Mouse (Mus musculus) hindbrain, embryonic 13.5 days (tissue): ENCODE results near the gene Mpi. TPM values are rescaled to one million over a fixed set of nuclear protein-coding genes. Genes with fewer than 3 reads are reported as not detected.

Source experiments
- ATAC-seq: fragments of 200-750 bp; cut with Nextera tagmentation; 2 replicates; pipeline ENCODE4 v1.8.0; 2017; ENCODE audit warnings: moderate TSS enrichment; ENCODE audit not compliant: low FRiP score
- H3K27ac ChIP-seq: fragments of 300-500 bp; sonication (generic); 2 replicates; pipeline ENCODE4 v1.5.1; 2015; ENCODE audit warnings: inconsistent platforms, mild to moderate bottlenecking, moderate library complexity
- H3K27me3 ChIP-seq: fragments of 300-500 bp; sonication (generic); 2 replicates; pipeline ENCODE4 v1.6.1; 2015; ENCODE audit warnings: mild to moderate bottlenecking, inconsistent platforms
- H3K36me3 ChIP-seq: fragments of 300-500 bp; sonication (generic); 2 replicates; pipeline ENCODE4 v1.6.1; 2015; ENCODE audit warnings: mild to moderate bottlenecking, inconsistent platforms
- H3K4me1 ChIP-seq: fragments of 300-500 bp; sonication (generic); replicated peaks from 2 replicates; pipeline ENCODE4 v1.6.1; 2015; ENCODE audit warnings: inconsistent platforms
- H3K4me2 ChIP-seq: fragments of 300-500 bp; sonication (generic); 2 replicates; pipeline ENCODE4 v1.6.1; 2015; ENCODE audit warnings: inconsistent platforms, mild to moderate bottlenecking, moderate library complexity
- H3K4me3 ChIP-seq: fragments of 300-500 bp; sonication (generic); 2 replicates; pipeline ENCODE4 v1.5.1; 2015; ENCODE audit warnings: mild to moderate bottlenecking, inconsistent platforms
- H3K9ac ChIP-seq: fragments of 300-500 bp; sonication (generic); 2 replicates; pipeline ENCODE4 v1.6.1; 2015; ENCODE audit warnings: mild to moderate bottlenecking, inconsistent platforms
- H3K9me3 ChIP-seq: fragments of 300-500 bp; sonication (generic); 2 replicates; pipeline ENCODE4 v1.6.1; 2016; ENCODE audit warnings: inconsistent platforms
- WGBS: fragments of 180-500 bp; shearing (Covaris S2); methylation state at CpG from one replicate; pipeline ENCODE4 v1.1.7; 2015; 5-methylcytosine and 5-hydroxymethylcytosine counted together
- polyA plus RNA-seq: library from polyadenylated mRNA; unstranded; fragments of >200 nt; fragmentation: Nextera tagmentation; extraction: Ambion mirVana; gene quantifications from 2 replicates; pipeline ENCODE4 v1.2.1, GENCODE M21; 2015

Gene Mpi
- polyA plus RNA-seq, 1 experiment from 2014 or later, result 67.9 TPM

DNA sequence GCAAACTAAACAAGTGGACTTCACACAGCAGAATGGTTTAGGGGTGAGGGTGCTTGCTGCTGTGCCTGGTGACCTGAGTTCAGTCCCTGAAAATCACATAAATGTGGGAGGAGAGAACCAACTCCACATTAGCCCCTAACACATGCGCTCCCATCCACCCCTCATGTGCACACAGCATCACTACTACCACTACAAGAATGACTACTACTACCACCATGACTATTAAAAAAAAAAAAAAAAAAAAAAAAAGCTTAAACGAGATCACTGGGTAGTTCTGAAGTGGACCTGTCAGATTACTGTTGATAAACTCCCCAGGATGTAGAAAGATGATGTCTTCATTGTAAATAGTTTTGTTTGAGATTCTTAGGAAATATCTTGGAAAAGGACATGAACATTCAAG lies 7.0 kb upstream of the Mpi start:
- Histone ChIP-seq H3K36me3 (no peaks in the 10 kb centered on the region), H3K9ac (no peak overlapping the region), H3K4me2 (no peak overlapping the region), H3K4me3 (no peak overlapping the region), H3K4me1 (peaks cover 28% of the 10 kb centered on the region), H3K27ac (no peak overlapping the region), H3K9me3 (no peaks in the 10 kb centered on the region), H3K27me3 (peaks cover 8% of the 10 kb centered on the region; the same call in 1 of the 2 replicates)
- ATAC-seq, result no peak
- WGBS, result 77% methylated on average over 2 of the region's 2 CpGs

DNA sequence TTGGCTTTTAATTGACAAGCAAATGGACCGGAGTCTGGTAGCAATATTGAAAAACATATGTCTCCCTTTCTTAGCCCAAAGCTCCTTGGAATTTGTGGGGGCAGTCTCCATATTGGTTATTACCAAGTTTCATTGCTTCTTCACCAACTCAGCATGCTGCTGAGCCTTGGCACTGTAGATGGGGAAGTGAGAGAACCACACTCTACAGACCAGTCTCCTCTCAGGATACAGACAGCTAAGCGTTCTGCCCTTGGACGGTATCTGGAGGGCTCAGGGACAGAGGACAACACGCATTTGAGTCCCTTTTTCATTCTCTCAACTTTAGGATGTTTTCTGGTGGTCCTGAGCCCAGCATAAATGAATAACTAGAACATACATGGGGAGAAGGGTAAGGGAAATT lies 6.1 kb upstream of the Mpi start:
- Histone ChIP-seq H3K4me1 (peaks cover 25% of the 10 kb centered on the region), H3K36me3 (no peaks in the 10 kb centered on the region), H3K4me2 (no peak overlapping the region), H3K27ac (no peak overlapping the region), H3K9me3 (no peaks in the 10 kb centered on the region), H3K4me3 (no peak overlapping the region), H3K9ac (no peak overlapping the region), H3K27me3 (peaks cover 8% of the 10 kb centered on the region; the same call in 1 of the 2 replicates)
- WGBS, result 87% methylated on average over 4 of the region's 4 CpGs
- ATAC-seq, result no peak

DNA sequence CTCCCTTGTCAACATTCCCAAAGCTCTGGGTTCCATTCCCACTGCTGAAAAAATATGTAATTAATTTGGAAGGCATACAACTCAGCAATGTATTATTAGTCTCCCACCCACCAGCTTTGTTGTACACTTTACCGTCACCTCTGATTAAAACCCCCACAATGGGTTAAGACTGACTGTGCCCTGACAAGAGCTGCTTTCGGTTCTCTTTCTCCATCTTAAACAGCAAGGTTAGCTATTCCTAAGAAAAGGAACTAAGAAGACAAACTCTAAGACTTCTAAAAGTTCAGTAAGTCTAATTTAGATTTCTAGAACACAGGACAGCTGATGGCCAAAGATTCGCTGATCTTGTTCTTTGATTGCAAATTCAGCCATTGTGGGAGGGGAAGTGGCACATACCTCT lies 4.7 kb upstream of the Mpi start:
- no peak for ATAC-seq
- H3K4me2 ChIP-seq, result no peak overlapping the region
- no peaks in the 10 kb centered on the region for H3K9me3 ChIP-seq
- H3K4me3 ChIP-seq, result no peak overlapping the region
- H3K9ac ChIP-seq, result no peak overlapping the region
- H3K27me3 ChIP-seq, result peaks cover 8% of the 10 kb centered on the region; the same call in 1 of the 2 replicates
- H3K4me1 ChIP-seq, result peaks cover 18% of the 10 kb centered on the region
- H3K36me3 ChIP-seq, result no peaks in the 10 kb centered on the region
- no peak overlapping the region for H3K27ac ChIP-seq
- 83% methylated on average over 3 of the region's 3 CpGs for WGBS

DNA sequence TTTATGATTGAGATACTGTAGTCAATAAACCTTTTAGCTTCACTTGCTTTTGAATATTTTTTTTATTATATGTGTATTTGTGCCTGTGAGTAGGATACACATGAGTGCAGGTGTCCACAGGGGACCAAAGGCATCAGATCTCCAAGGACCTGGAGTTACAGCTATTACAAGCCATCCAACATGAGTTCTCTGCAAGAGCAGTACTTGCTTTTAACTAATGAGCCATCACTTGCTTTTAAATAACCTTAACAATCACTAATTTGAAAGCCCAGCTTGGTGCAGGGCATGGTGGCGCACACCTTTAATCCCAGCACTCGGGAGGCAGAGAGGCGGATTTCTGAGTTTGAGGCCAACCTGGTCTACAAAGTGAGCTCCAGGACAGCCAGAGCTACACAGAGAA lies 2.2 kb upstream of the Mpi start:
- no peak overlapping the region for H3K4me3 ChIP-seq
- H3K27me3 ChIP-seq, result peaks cover 8% of the 10 kb centered on the region; the same call in 1 of the 2 replicates
- H3K9me3 ChIP-seq, result no peaks in the 10 kb centered on the region
- H3K9ac ChIP-seq, result no peak overlapping the region
- H3K4me2 ChIP-seq, result no peak overlapping the region
- peaks cover 10% of the 10 kb centered on the region for H3K36me3 ChIP-seq
- H3K4me1 ChIP-seq, result peaks cover 12% of the 10 kb centered on the region
- no peak overlapping the region for H3K27ac ChIP-seq
- WGBS, result 34% methylated on average over 3 of the region's 3 CpGs
- no peak for ATAC-seq

DNA sequence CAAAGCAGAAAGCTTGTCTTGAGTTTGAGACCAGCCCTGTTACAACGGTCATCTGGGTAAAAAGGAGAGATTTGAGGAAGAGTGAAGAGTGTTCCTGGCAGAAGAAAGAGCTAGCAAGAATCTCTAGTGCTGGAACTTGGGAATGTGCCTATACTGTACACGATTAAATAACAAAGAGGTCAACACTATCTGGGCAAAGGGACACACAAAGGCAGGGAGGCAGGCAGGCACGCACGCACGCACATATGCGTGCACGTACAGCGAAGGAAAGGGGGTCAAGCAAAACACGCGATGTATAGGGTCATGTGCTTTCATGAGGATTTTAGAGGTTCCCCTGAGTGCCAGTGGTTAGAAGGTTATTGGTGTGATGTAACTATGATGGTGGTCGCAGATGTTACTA lies 556 bp upstream of the Mpi start:
- H3K9me3 ChIP-seq, result no peaks in the 10 kb centered on the region
- no peak overlapping the region for H3K4me2 ChIP-seq
- no peak overlapping the region for H3K27ac ChIP-seq
- ATAC-seq, result no peak
- H3K4me3 ChIP-seq, result no peak overlapping the region
- H3K36me3 ChIP-seq, result peaks cover 24% of the 10 kb centered on the region
- peaks cover 21% of the 10 kb centered on the region for H3K4me1 ChIP-seq
- WGBS, result 73% methylated on average over 11 of the region's 11 CpGs
- no peaks in the 10 kb centered on the region for H3K27me3 ChIP-seq
- no peak overlapping the region for H3K9ac ChIP-seq

DNA sequence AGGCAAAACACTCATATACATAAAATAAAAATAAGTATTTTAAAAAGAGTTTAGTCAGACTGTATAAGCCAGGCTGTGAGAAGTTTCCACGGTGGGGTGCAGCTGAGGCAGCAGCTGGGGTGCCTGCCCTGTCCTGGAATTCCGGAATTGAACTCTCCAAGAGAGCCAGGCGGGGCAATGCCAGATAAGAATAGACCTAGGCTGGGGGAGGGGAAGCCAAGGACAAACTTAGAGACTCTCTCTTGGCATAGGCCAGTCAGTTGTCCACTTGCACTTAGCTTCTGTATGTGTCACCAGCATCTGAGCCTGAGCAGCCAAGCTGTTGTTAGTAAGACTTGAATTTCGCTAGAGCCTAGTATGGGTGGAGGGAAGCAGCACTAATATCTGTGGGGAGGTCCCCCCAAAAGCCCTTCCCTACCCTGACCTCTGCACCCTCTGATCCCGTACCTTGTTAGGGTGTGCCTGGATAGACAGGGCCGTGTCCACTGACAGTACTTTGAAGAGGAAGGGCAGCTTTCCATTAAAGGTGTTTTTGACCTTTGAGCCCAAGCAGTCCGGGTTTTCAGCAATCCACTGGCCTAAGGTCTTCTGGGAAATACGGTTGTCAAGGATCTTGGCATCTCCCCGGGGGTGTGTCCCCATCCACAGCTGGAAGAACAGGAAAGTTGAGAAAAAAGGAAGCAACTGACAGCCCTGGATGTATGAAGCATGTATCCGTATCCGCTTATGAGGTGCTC lies 2.3 kb downstream of the Mpi start:
- no peak overlapping the region; the same call in 1 of the 2 replicates for H3K9ac ChIP-seq
- H3K27ac ChIP-seq, result no peak overlapping the region
- peaks cover 21% of the 10 kb centered on the region for H3K4me1 ChIP-seq
- ATAC-seq, result no peak
- WGBS, result 91% methylated on average over 11 of the region's 11 CpGs
- H3K4me3 ChIP-seq, result no peak overlapping the region
- no peaks in the 10 kb centered on the region for H3K27me3 ChIP-seq
- peaks cover 50% of the 10 kb centered on the region for H3K36me3 ChIP-seq
- no peak overlapping the region for H3K4me2 ChIP-seq
- no peaks in the 10 kb centered on the region for H3K9me3 ChIP-seq

DNA sequence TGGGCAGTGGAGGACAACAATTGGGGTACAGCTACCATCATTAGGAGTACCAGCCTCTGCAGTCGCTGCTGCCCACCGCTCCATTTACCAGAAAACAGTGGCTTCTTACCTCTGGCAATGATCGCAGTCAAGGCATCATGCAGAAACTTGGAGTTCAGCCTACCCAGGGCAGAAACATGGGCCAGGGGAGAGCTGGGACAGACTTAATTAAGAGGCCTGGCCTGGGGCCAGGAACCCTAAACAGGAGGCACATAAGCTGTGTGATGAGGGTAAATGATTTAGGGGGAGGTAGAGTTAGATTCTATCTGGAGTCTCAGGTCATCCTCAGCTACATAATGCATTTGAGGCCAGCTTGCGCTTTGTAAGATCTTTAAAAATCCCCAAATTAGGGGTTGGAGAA lies 3.4 kb downstream of the Mpi start:
- H3K4me3 ChIP-seq, result no peak overlapping the region
- WGBS, result 91% methylated on average over 4 of the region's 4 CpGs
- H3K4me1 ChIP-seq, result peaks cover 21% of the 10 kb centered on the region
- H3K4me2 ChIP-seq, result no peak overlapping the region
- H3K27ac ChIP-seq, result no peak overlapping the region
- no peak for ATAC-seq
- peak overlapping the region; percentile 2; the same call in 1 of the 2 replicates for H3K9ac ChIP-seq
- H3K36me3 ChIP-seq, result peaks cover 61% of the 10 kb centered on the region
- no peaks in the 10 kb centered on the region for H3K27me3 ChIP-seq
- no peaks in the 10 kb centered on the region for H3K9me3 ChIP-seq

DNA sequence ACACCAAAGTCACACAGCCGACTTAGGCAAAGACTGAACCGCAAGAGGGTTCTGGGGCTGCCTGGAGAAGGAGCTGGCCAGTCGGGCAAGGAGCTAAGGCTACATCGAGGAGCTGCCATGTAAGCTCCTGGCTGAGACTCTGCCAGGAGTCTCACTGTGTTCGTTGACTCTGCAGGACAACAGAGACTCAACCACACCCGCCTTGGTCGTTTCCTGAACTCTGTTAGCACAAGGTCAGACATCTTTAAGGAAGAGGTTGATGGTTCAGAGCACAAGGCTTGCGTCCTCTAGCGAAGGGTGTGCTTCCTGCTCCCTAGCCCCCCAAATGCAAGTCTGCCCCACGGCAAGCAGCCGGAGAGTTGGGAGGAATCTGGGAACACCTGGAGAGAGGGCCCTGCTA lies 4.7 kb downstream of the Mpi start:
- no peaks in the 10 kb centered on the region for H3K9me3 ChIP-seq
- ATAC-seq, result no peak
- 94% methylated on average over 11 of the region's 11 CpGs for WGBS
- no peak overlapping the region for H3K9ac ChIP-seq
- H3K4me2 ChIP-seq, result no peak overlapping the region
- H3K36me3 ChIP-seq, result peaks cover 74% of the 10 kb centered on the region
- H3K4me1 ChIP-seq, result peaks cover 18% of the 10 kb centered on the region
- H3K27ac ChIP-seq, result no peak overlapping the region
- no peaks in the 10 kb centered on the region for H3K27me3 ChIP-seq
- no peak overlapping the region for H3K4me3 ChIP-seq

DNA sequence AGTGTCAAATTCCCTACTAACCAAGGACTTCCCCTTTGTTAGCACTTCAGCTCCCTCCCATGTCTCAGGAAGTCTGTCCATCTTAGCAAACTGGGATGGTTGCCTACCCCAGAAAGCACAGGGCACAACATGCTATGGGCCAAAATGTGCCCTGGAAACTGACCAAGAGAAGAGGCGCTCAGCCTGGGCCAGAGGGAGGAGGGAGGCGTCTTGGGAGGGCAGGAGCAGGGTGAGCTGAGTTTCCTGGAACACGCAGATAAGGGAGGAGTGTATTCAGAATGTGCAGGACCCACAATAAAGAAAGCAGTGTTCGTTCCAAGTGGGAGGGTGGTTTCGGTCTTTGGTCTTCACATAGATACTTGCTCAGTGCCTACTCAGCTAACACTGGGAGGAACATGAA lies 5.3 kb downstream of the Mpi start:
- Histone ChIP-seq H3K4me1 (peaks cover 18% of the 10 kb centered on the region), H3K27me3 (no peaks in the 10 kb centered on the region), H3K36me3 (peaks cover 80% of the 10 kb centered on the region), H3K9me3 (no peaks in the 10 kb centered on the region), H3K27ac (no peak overlapping the region), H3K9ac (no peak overlapping the region; the same call in 1 of the 2 replicates), H3K4me2 (no peak overlapping the region), H3K4me3 (no peak overlapping the region)
- no peak for ATAC-seq
- WGBS, result 84% methylated on average over 5 of the region's 5 CpGs

DNA sequence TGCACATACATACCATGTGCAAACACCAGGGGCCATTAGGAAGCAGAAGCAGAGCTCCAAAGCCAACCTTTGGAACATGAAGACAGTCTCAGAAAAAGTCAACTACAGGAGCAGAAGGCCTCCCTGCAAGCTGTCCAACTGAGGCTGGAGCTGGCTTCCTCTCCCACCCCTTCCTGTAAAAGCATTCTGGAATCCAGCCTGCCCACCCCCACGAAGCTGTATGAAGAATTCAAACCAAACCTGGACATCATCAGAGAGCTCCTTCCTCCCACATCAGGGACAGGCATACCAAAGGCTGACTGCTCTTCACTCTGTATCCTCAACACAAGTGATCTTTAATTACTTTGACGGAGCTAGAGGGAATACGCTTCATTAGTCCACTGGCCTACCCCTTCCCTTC lies 8.6 kb downstream of the Mpi start:
- H3K27ac ChIP-seq, result no peak overlapping the region
- no peak overlapping the region for H3K9ac ChIP-seq
- WGBS, result 80% methylated on average over 3 of the region's 3 CpGs
- H3K36me3 ChIP-seq, result peaks cover 89% of the 10 kb centered on the region
- no peaks in the 10 kb centered on the region for H3K9me3 ChIP-seq
- no peaks in the 10 kb centered on the region for H3K27me3 ChIP-seq
- peaks cover 7% of the 10 kb centered on the region for H3K4me1 ChIP-seq
- ATAC-seq, result no peak
- no peak overlapping the region for H3K4me3 ChIP-seq
- no peak overlapping the region for H3K4me2 ChIP-seq

DNA sequence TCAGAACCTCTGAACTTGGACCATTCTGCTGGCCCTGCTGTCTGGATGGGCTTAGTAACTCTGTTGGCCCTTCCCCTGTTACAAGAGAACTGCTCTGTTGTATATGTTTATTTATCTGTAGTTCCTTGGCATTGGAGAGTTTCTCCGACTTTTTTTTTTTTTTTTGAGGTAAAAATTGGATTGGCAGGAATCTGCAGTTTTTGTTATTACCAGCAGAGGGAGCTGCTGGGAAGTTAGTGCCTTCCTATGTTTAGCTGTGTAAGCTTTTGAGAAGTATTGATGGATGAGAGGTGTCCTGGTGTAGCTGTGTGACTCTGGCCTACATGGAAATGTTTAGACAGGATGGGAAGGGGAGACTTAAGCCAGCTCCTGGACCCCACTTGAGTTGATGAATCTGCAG lies 11.3 kb downstream of the Mpi start:
- ATAC-seq, result no peak
- Histone ChIP-seq H3K9me3 (no peaks in the 10 kb centered on the region), H3K27ac (no peak overlapping the region), H3K27me3 (no peaks in the 10 kb centered on the region), H3K4me1 (peaks cover 25% of the 10 kb centered on the region), H3K36me3 (peaks cover 68% of the 10 kb centered on the region), H3K9ac (no peak overlapping the region), H3K4me3 (no peak overlapping the region), H3K4me2 (no peak overlapping the region)
- WGBS, result 8% methylated on average over 1 of the region's 1 CpGs

DNA sequence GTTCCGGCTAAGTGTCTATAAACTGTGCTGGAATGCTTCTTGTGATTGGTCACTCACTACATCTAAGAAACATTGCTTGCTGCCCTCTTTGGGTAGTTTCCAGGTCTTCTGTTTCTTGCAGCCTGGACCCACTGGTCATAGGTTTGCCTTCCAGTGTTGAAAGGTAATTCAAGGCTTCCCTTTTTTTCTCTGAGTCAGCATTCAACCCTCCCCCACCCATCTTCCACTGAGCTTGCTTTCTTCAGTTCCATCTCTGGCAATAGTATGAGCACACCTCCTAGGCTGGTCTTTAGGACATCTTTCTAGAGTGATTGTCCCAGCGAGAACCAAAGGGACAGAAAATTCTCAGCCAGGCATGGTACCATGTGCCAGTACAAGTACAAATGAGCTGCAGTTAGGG lies 13.0 kb downstream of the Mpi start:
- Histone ChIP-seq H3K4me1 (peaks cover 26% of the 10 kb centered on the region), H3K4me3 (no peak overlapping the region), H3K27ac (no peak overlapping the region), H3K9ac (no peak overlapping the region), H3K4me2 (no peak overlapping the region), H3K36me3 (peaks cover 55% of the 10 kb centered on the region), H3K9me3 (no peaks in the 10 kb centered on the region), H3K27me3 (no peaks in the 10 kb centered on the region)
- ATAC-seq, result no peak
- 97% methylated on average over 2 of the region's 2 CpGs for WGBS

DNA sequence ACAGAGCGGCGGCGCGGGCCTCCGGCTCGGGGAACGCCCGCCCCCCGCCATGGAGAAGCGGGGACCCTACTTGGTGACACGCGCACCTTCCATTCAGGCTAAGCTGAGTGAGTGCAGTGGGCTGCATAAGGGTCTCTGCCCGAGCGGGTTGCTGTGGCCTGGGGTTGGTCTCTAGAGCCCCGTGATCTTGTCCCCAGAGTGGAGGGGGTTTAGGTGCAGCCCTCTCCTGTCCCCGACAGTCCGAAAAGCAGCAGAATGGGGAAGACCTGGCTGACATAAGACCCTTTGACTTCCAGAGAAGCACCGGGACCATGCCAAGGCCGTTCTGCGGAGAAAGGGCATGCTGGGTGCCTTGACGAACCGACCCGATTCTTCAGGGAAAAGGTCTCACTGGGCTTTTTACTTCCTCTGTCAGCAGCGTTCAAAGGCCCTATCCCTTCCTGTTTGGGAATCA lies 14.8 kb downstream of the Mpi start:
- Histone ChIP-seq H3K9ac (peak overlapping the region; percentile 91), H3K4me1 (peaks cover 26% of the 10 kb centered on the region), H3K27me3 (no peaks in the 10 kb centered on the region), H3K9me3 (no peaks in the 10 kb centered on the region), H3K4me2 (peak overlapping the region; percentile 78), H3K27ac (peak overlapping the region; percentile 89), H3K36me3 (peaks cover 50% of the 10 kb centered on the region), H3K4me3 (peak overlapping the region; percentile 71)
- peak; percentile 80 for ATAC-seq
- 1% methylated on average over 24 of the region's 24 CpGs for WGBS
